Mouse (Mus musculus): ENCODE data around the gene Copz2. TPM values are rescaled to one million over a fixed set of nuclear protein-coding genes. Genes with fewer than 3 reads are reported as not detected.

The Copz2 gene
- polyA plus RNA-seq (2012; rRNA removed): 31.4 and 38.7 TPM in 2 replicates

DNA sequence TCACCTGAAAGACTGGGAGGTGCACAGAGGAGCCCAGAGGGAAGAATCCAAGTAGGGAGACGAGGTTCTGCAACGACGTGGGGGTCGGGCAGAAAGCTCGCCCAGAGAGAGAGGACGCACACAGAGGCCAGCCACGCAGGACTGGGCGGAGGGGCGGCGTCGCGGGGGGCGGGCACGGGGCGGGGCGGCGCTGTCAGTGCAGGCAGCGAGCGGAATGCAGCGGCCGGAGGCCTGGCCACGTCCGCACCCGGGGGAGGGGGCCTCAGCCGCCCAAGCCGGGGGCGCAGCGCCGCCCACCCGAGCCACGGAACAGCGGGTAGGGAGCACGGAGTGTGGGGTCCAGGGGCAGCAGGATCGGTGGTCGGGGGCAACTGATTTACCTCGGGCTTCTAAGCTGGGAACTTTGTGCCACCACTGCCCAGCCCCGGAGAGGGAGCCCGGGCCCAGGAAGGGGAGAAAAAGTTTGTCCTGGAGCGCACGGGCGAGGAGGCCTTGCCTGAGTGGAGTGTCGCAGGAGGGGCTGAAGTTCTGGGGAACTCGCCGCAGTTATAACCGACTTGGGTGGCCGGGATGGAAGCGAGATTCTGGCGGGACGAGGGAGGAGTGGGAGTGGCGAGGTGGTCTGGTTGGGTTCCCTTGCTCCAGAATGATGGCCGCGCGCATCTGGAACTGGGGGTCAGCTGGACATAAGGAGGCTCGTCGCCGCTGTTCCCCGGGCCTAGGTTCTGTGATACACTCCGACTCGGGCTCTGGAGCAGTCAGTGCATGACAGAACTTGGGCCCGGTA is at the start of gene Copz2:
Gene Copz2 (plus strand): TSS at position 190 of the 787 bp plus-strand sequence.

DNA sequence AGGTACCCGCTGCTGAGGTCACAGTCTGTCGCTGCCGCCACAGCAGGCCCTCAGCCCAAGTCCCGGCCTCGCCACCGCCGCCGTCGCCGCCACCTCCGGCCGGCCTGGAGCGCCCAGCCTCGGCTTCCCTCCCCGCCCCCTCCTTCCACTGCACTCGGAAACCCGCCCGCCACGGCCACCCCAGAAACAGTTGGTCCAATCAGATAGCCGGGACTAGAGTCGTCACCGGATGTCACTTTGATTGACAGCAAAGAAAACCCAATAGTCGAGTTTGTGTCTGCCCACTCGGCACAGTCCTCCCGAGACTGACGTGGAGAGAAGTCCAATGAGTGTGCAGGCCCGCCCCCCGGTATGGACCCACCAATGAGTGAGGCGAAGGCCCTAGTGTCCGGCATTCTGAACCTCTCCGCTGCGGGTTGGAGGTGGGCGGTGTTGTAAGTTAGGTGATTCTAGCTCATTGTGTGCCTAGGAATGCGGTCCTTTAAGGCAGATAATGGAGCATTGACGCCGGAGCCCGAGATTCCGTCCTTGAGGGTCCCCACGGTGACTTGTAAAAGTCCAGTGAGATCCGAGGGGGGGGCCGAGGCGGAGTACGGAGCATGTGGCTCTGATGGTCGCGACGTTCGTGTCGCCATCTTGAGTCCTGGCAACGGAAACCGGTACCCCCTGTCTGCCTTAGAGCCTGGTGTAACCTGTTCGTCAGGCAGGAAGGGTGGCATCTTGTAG is 19.7 kb upstream of the Copz2 start, which contains the start of gene Nfe2l1:
Gene Nfe2l1 (minus strand): TSS at position 156 of the 726 bp plus-strand sequence.

Other genes with a start within 250 kb of the Copz2 start
- gene Snx11, start 72.3 kb upstream of the Copz2 start, polyA plus RNA-seq (2012; rRNA removed): 19.0 and 19.1 TPM in 2 replicates
- 20.4 and 20.9 TPM in 2 replicates for gene Cbx1, start 60.7 kb upstream of the Copz2 start, polyA plus RNA-seq (2012; rRNA removed)
- gene Nfe2l1, start 19.9 kb upstream of the Copz2 start, polyA plus RNA-seq (2012; rRNA removed): 113 and 173 TPM in 2 replicates
- gene Cdk5rap3, start 66.6 kb downstream of the Copz2 start, polyA plus RNA-seq (2012; rRNA removed): 36.7 and 41.5 TPM in 2 replicates
- gene Prr15l, start 78.2 kb downstream of the Copz2 start, polyA plus RNA-seq (2012; rRNA removed): 237 and 308 TPM in 2 replicates
- gene Pnpo, start 94.1 kb downstream of the Copz2 start, polyA plus RNA-seq (2012; rRNA removed): 63.6 and 72.4 TPM in 2 replicates
- gene Sp2, start 133.1 kb downstream of the Copz2 start, polyA plus RNA-seq (2012; rRNA removed): 16.6 and 18.3 TPM in 2 replicates
- 0.31 and 0.41 TPM in 2 replicates for gene Sp6, start 163.5 kb downstream of the Copz2 start, polyA plus RNA-seq (2012; rRNA removed)
- 18.4 and 19.4 TPM in 2 replicates for gene Scrn2, start 180.1 kb downstream of the Copz2 start, polyA plus RNA-seq (2012; rRNA removed)
- gene Lrrc46, start 191.5 kb downstream of the Copz2 start, polyA plus RNA-seq (2012; rRNA removed): 0.21 and 0.41 TPM in 2 replicates
- 154 and 159 TPM in 2 replicates for gene Mrpl10, start 191.7 kb downstream of the Copz2 start, polyA plus RNA-seq (2012; rRNA removed)
- gene Osbpl7, start 200.8 kb downstream of the Copz2 start, polyA plus RNA-seq (2012; rRNA removed): 43.5 and 50.6 TPM in 2 replicates

Measured in colon, adult 2 months (tissue).